Mouse (Mus musculus): ENCODE data around the gene Gm20388.
A peak's percentile ranks its signal among the peaks of the same experiment; 100 is the strongest.

The Gm20388 gene

GRCm38 (mm10) chr8:122575735-122576647 lies 2665.3 kb downstream of the Gm20388 start:
- no peak for DNase-seq (ENCODE audit: low spot score in 2 of 2)

GRCm38 (mm10) chr8:122576648-122577022 lies 2666.0 kb downstream of the Gm20388 start, which contains the start of gene Aprt:
Gene Aprt (minus strand): TSS chr8:122576909.
- peak; percentile 81 to 88 for DNase-seq (ENCODE audit: low spot score in 2 of 2)

GRCm38 (mm10) chr8:122577116-122577515 lies 2666.5 kb downstream of the Gm20388 start:
- DNase-seq (ENCODE audit: low spot score in 2 of 2) = no peak

GRCm38 (mm10) chr8:122579196-122579595 lies 2668.6 kb downstream of the Gm20388 start:
- no peak for DNase-seq (ENCODE audit: low spot score in 2 of 2)

GRCm38 (mm10) chr8:122580926-122581325 lies 2670.3 kb downstream of the Gm20388 start:
- DNase-seq (ENCODE audit: low spot score in 2 of 2) = no peak

GRCm38 (mm10) chr8:122584981-122585380 lies 2674.3 kb downstream of the Gm20388 start:
- DNase-seq (ENCODE audit: low spot score in 2 of 2) = no peak

GRCm38 (mm10) chr8:122585411-122585891 lies 2674.8 kb downstream of the Gm20388 start:
- no peak for DNase-seq (ENCODE audit: low spot score in 2 of 2)

- no peak for DNase-seq (ENCODE audit: low spot score in 2 of 2)
Observed at GRCm38 (mm10) chr8:122586171-122586570, 2675.5 kb downstream of the Gm20388 start.

GRCm38 (mm10) chr8:122586749-122587148 lies 2676.1 kb downstream of the Gm20388 start:
- no peak for DNase-seq (ENCODE audit: low spot score in 2 of 2)

- no peak for DNase-seq (ENCODE audit: low spot score in 2 of 2)
Observed at GRCm38 (mm10) chr8:122593240-122593639, 2682.6 kb downstream of the Gm20388 start.

GRCm38 (mm10) chr8:122593783-122594507 lies 2683.3 kb downstream of the Gm20388 start:
- DNase-seq (ENCODE audit: low spot score in 2 of 2) = no peak

GRCm38 (mm10) chr8:122596031-122596430 lies 2685.4 kb downstream of the Gm20388 start:
- no peak for DNase-seq (ENCODE audit: low spot score in 2 of 2)

- DNase-seq (ENCODE audit: low spot score in 2 of 2) = no peak
Observed at GRCm38 (mm10) chr8:122600666-122601065, 2690.0 kb downstream of the Gm20388 start.

GRCm38 (mm10) chr8:122604640-122605039 lies 2694.0 kb downstream of the Gm20388 start:
- DNase-seq (ENCODE audit: low spot score in 2 of 2) = no peak

GRCm38 (mm10) chr8:122605367-122605766 lies 2694.7 kb downstream of the Gm20388 start:
- no peak for DNase-seq (ENCODE audit: low spot score in 2 of 2)

GRCm38 (mm10) chr8:122606810-122607209 lies 2696.2 kb downstream of the Gm20388 start:
- DNase-seq (ENCODE audit: low spot score in 2 of 2) = no peak

- no peak for DNase-seq (ENCODE audit: low spot score in 2 of 2)
Observed at GRCm38 (mm10) chr8:122610209-122610608, 2699.6 kb downstream of the Gm20388 start.

- DNase-seq (ENCODE audit: low spot score in 2 of 2) = peak in 1 of 2 experiments; percentile 12
Observed at GRCm38 (mm10) chr8:122610612-122611277, 2700.1 kb downstream of the Gm20388 start.

- DNase-seq (ENCODE audit: low spot score in 2 of 2) = peak; percentile 75 to 89
Observed at GRCm38 (mm10) chr8:122611295-122612133, 2700.9 kb downstream of the Gm20388 start, which contains the start of the genes Galns and Trappc2l. Gene Galns (minus strand): TSS chr8:122611463. Gene Trappc2l (plus strand): TSS chr8:122611640.

- no peak for DNase-seq (ENCODE audit: low spot score in 2 of 2)
Observed at GRCm38 (mm10) chr8:122616181-122616905, 2705.7 kb downstream of the Gm20388 start.

Data from frontal cortex, postnatal 25 days (tissue).